Mouse (Mus musculus): ENCODE measurements around the gene Creb1.

DNA sequence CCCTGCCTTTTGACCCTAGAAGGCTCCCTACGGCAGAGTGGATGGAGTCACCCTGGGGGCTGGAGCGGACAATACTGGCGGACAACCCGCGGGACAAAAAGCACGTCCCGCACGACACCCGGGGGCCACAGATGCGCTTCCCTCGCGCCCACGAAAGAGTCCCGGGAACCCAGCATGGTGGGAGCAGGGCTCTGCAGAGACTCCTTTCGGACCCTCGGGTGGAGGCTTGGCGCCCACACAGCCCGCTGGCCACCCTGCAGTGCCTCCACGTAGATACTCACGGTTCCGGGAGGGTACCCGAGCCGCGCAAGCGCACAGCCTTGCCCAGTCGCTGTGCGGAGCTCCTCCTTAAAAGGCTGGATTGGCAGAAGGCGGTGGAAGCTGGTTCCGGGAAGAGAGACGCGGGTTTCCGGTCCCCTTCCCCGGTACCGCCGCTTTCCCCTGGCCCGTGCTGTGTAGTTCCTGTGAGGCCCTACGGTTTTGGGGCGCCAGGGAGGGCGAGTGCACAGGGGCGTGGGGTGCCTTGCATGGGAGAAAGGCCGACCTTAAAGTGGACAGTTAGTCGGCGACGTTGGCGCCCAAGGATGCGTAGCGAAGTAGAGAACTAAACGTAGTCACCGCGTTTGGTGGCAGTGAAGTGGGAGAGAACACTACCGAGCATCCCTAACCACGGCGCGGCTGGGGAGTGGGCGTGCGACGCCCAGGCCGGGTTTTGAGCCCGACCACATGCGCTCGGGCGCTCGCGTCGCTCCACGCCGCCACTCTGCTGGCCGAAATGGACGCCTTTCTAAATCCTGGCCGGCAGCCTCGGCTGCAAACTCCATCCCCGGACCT lies 84.7 kb downstream of the Creb1 start, which contains the start of gene Mettl21a:
- no peak for TF ChIP-seq GATA1 (IDR thresholded peaks at IDR 0.05; ENCODE audit: borderline replicate concordance, low read length)
- TF ChIP-seq FLI1 (IDR thresholded peaks at IDR 0.05; ENCODE audit: low read length), result no peak
